Mouse (Mus musculus): ENCODE measurements at regions not wholly inside any gene's neighbourhood (a gene's known extent, or its start where the extent isn't known, plus 50 kb on each side); places are given as distances from the start of the nearest gene placed in this dataset.

GRCm38 (mm10) chr12:9132621-9133020, 102.8 kb downstream of the Ttc32 start:
- TF ChIP-seq POLR2A (IDR thresholded peaks at IDR 0.05; ENCODE audit: control insufficient read depth, low read depth, low read length) (no peak), CTCF (IDR thresholded peaks at IDR 0.05; ENCODE audit: control insufficient read depth, insufficient read depth, insufficient replicate concordance, low read depth, low read length) (no peak)
